Mouse (Mus musculus) spleen, embryonic (tissue): Measurements from ENCODE around the gene Lmln.
"Not testable (repeated sequence)": the region's sequence is repeated elsewhere in the genome, so short reads cannot be mapped to it uniquely, and the experiment has no call there.

Experiments
- CTCF ChIA-PET: fragments of 350-600 bp; sonication (Branson Sonifier 250); formaldehyde crosslinking; loops from one replicate; lab custom pipeline; 2022; lab: Charles Lee

Gene Lmln

DNA sequence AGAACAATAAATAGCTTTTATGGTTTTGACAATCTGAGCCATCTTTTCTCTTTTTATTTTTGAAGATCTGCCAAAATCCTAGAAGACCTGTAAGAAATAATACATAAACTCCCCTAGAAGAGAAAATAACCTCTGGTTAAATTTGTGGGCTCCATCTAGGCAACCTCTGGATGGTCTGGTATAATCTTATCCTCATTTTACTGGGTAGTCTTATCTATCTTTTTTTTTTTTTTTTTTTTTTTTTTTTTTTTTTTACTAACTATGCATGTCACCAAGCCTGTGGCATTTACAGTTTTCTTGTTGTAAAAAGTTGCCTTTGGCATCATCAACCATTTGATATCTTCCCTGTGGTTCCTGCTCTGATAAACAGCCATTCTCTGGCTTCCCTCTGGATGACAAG is 112.4 kb downstream of the Lmln start:
- CTCF ChIA-PET, result no interaction called here

DNA sequence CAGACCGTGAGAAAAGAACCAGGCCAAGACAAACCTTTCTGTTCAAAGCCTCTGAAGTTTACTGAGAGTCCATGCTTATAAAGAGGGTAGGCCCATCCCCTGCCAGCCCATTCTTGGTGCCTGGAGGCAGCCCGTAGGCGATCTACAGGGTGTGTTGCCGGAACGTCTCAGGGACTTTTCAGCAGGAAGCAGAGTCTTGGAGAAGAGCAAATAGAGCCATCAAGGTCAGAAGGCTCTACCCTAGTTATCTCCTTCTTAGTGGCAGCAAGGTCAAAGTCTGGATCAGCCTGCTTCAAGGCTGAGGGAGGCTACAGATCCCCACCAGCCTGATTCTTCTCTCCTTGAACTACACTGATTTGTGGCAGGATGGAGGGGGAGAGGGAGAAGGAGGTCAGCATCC is 114.5 kb downstream of the Lmln start:
- CTCF ChIA-PET, result not testable (repeated sequence)
